Mouse (Mus musculus): Measurements from ENCODE around the gene Lix1. TPM values are rescaled to one million over a fixed set of nuclear protein-coding genes. Genes with fewer than 3 reads are reported as not detected.

The Lix1 gene
- 0.14 and 0.25 TPM in 2 replicates for polyA plus RNA-seq (2015; fragmentation: Nextera tagmentation; extraction: Ambion mirVana)

DNA sequence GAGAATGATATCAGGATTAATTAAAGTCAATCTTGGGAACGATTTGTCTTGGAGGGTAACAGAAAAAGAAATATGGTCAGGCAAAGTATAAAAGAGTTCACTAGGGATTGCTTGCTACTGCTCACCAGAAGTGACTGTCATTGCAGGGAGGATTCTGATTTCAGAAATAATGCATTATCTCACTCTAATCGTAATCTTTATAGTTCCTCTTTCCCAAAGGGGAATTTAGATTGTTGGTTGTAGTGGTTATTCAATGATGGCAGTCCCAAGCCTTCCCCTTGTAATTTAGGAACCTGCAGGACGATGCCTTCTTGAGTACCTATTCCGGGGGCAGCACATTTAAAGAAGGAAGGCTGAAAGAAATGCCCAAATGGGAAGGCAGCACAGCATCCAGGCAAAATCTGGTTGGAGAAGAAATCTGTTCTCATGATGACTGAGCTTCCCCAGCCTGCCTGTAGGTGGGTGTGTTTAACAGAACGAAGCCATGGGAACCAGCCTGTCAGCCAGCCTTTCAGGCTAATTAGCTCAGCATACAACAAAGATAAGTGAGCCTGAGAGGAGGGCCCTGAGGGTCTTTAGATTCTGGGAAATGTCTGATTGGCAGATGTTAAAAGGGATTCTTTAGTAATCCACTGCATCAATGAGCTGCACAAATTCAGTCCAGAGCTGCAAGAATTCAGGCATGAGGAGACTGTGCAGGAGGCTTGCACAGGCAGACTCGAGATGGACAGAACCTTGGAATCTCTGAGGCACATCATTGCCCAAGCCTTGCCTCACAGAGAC lies at the start of gene Lix1:
Gene Lix1 (plus strand): TSS at position 451 of the 783 bp plus-strand sequence.
- no peak within 1 kb of the TSS for H3K4me2 ChIP-seq (ENCODE audit: low read depth, low read length)

DNA sequence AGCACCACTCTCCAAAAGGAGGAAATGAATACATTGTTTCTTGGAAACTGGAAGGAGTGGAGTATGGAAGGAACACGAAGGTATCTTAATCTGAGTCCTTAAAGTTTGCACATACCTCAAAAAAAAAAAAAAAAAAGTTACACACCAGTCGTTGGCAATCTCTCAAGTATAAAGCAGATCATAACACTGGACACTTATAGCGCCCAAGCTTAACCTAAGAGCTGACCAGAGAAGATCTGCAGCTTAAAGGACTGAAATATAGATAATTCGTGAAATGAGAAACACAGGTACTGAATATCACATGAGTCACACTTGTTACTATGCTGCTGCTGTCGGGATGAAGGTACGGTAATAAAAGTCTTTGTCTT lies 28.9 kb upstream of the Lix1 start:
- H3K27ac ChIP-seq (ENCODE audit: low read depth) = peak overlapping the region; percentile 88
- ATAC-seq = peak; percentile 3; the same call in 1 of the 2 replicates
- peaks cover 7% of the 10 kb centered on the region for H3K36me3 ChIP-seq (replicated peaks; ENCODE audit: insufficient read depth, low read length)
- peak overlapping the region; percentile 64 for H3K4me3 ChIP-seq (ENCODE audit: low read depth, low read length)
- peaks cover 14% of the 10 kb centered on the region for H3K4me1 ChIP-seq (ENCODE audit: insufficient read depth)
- TF ChIP-seq EP300 (IDR thresholded peaks at IDR 0.05; ENCODE audit: low read depth) (no peak), CTCF (IDR thresholded peaks at IDR 0.05; ENCODE audit: low read depth) (no peak)
- DNase-seq = no peak
- H3K4me2 ChIP-seq (ENCODE audit: low read depth, low read length) = peak overlapping the region; percentile 74
- no peaks in the 10 kb centered on the region for H3K27me3 ChIP-seq (ENCODE audit: insufficient read depth, low read length)
- no peaks in the 10 kb centered on the region for H3K9me3 ChIP-seq (ENCODE audit: low read length)
- peak overlapping the region; percentile 71 for H3K9ac ChIP-seq (replicated peaks)
- 3% methylated on average over 6 of the region's 6 CpGs for WGBS (ENCODE audit: insufficient replicate concordance)

More for the DNA sequence above, at the start of gene Lix1:
- no peak within 1 kb of the TSS for H3K4me3 ChIP-seq (ENCODE audit: low read depth, low read length)
- H3K27ac ChIP-seq (ENCODE audit: low read depth) = no peak within 1 kb of the TSS
- no peaks in the 10 kb centered on the region for H3K9me3 ChIP-seq (ENCODE audit: low read length)
- no peak for DNase-seq
- TF ChIP-seq CTCF (IDR thresholded peaks at IDR 0.05; ENCODE audit: low read depth) (peak; percentile 49), EP300 (IDR thresholded peaks at IDR 0.05; ENCODE audit: low read depth) (no peak)
- no peaks in the 10 kb centered on the region for H3K27me3 ChIP-seq (ENCODE audit: insufficient read depth, low read length)
- no peaks in the 10 kb centered on the region for H3K36me3 ChIP-seq (replicated peaks; ENCODE audit: insufficient read depth, low read length)
- no peaks in the 10 kb centered on the region for H3K4me1 ChIP-seq (ENCODE audit: insufficient read depth)
- WGBS (ENCODE audit: insufficient replicate concordance) = 31% methylated on average over 6 of the region's 6 CpGs
- no peak within 1 kb of the TSS for H3K9ac ChIP-seq (replicated peaks)
- ATAC-seq = no peak

DNA sequence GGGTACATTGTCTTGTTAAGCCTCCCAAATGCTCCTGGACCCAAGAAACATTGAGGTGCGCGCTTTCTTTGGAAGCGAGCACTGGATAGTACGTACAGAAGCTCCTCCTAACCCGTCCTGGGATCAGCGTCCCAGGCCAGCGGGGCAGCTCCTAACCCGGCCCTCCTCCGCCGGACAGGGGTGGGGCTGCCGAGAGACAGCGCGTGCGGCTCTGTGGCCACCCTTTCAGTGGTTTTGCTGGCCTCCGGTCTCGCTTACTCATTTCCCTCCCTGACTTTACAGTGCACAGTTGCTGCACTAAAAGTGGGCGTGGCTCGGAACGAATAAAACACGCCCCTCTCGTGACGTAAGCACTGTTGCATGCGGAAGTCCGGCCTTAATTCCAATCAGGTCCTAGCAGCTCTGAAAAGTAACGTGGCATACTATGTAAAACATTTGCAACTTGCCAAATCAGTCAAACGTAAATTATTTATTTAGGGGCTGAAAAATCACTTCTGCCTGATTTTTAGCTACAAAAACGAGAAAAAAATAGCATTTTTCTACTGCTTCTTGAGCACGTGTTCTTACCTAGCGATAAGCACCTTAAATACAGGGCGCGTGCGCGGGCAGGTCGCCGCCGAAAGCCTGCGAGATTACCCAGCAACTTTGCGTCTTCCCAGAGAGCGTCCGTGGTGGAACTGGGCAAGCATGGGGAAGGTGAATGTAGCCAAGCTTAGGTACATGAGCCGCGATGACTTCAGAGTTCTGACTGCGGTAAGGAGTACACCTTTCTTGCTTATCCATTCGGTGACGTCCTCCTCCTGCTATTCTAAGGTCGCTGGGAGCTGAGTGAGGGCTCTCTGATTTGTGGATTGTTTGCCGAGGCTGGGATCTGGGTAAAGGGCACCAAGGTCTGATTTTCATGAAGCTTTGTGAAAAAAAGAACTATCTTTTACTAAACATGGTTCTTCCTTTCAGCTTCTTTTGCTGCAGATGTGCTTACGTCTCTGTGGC lies 28.3 kb upstream of the Lix1 start, which contains the start of gene Riok2:
Gene Riok2 (plus strand): TSS at position 392 of the 993 bp plus-strand sequence.
- ATAC-seq (peak; percentile 95), DNase-seq (peak; percentile 96)
- Histone ChIP-seq H3K36me3 (replicated peaks; ENCODE audit: insufficient read depth, low read length) (peaks cover 7% of the 10 kb centered on the region), H3K4me2 (ENCODE audit: low read depth, low read length) (peak within 1 kb of the TSS; percentile 74), H3K9me3 (ENCODE audit: low read length) (no peaks in the 10 kb centered on the region), H3K9ac (replicated peaks) (peak within 1 kb of the TSS; percentile 71), H3K27me3 (ENCODE audit: insufficient read depth, low read length) (no peaks in the 10 kb centered on the region), H3K27ac (ENCODE audit: low read depth) (peak within 1 kb of the TSS; percentile 88), H3K4me1 (ENCODE audit: insufficient read depth) (peaks cover 14% of the 10 kb centered on the region), H3K4me3 (ENCODE audit: low read depth, low read length) (peak within 1 kb of the TSS; percentile 64)
- no peak for TF ChIP-seq CTCF (IDR thresholded peaks at IDR 0.05; ENCODE audit: low read depth)
- TF ChIP-seq EP300 (IDR thresholded peaks at IDR 0.05; ENCODE audit: low read depth) = peak; percentile 99
- under 1% methylated on average over 48 of the region's 48 CpGs for WGBS (ENCODE audit: insufficient replicate concordance)

DNA sequence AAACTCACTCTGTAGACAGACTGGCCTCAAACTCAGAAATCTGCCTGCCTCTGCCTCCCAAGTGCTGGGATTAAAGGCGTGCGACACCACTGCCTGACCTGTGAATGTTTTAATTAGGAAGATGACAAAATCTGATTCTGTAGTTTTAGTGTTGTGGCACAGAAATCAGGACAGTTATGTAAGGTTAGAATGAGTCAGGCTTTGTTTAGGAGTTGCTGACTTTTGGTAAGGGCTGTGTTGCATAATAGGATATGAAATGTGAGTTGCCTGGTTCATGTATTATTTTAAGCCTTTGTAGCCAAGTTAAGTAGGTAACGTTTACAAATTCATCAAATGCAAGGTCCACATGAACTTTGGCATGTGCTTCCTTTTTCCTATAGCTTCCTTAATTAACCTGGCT lies 26.9 kb upstream of the Lix1 start:
- Histone ChIP-seq H3K4me3 (ENCODE audit: low read depth, low read length) (peak overlapping the region; percentile 64), H3K36me3 (replicated peaks; ENCODE audit: insufficient read depth, low read length) (peaks cover 11% of the 10 kb centered on the region), H3K4me2 (ENCODE audit: low read depth, low read length) (peak overlapping the region; percentile 74), H3K9ac (replicated peaks) (peak overlapping the region; percentile 71), H3K9me3 (ENCODE audit: low read length) (no peaks in the 10 kb centered on the region), H3K27me3 (ENCODE audit: insufficient read depth, low read length) (no peaks in the 10 kb centered on the region), H3K4me1 (ENCODE audit: insufficient read depth) (peaks cover 14% of the 10 kb centered on the region), H3K27ac (ENCODE audit: low read depth) (no peak overlapping the region)
- TF ChIP-seq EP300 (IDR thresholded peaks at IDR 0.05; ENCODE audit: low read depth) = no peak
- no peak for TF ChIP-seq CTCF (IDR thresholded peaks at IDR 0.05; ENCODE audit: low read depth)
- no peak for ATAC-seq
- 59% methylated on average over 3 of the region's 3 CpGs for WGBS (ENCODE audit: insufficient replicate concordance)
- DNase-seq = no peak

DNA sequence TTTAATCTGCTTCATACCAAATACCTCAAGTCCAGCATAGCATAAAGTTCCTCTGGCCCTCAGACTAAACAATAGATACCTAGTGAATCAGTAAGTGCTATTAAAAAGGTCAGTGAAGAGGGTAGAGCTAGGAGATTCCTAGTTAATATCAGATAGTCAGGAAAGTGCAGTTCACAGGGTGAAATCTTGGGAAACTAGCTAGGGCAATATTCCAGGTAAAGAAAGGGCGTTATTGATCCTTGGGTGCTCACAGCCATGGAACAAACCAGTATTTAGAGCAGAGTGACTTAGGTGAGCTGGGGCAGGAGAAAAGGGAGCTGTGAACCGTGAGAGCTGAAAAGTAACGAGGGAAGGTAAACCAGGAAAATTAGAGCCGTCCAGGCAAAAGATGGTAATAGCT lies 18.8 kb upstream of the Lix1 start:
- no peak for TF ChIP-seq CTCF (IDR thresholded peaks at IDR 0.05; ENCODE audit: low read depth)
- no peak for TF ChIP-seq EP300 (IDR thresholded peaks at IDR 0.05; ENCODE audit: low read depth)
- ATAC-seq (peak; percentile 80), DNase-seq (no peak)
- H3K9me3 ChIP-seq (ENCODE audit: low read length) = no peaks in the 10 kb centered on the region
- no peaks in the 10 kb centered on the region for H3K4me1 ChIP-seq (ENCODE audit: insufficient read depth)
- H3K36me3 ChIP-seq (replicated peaks; ENCODE audit: insufficient read depth, low read length) = peaks cover 38% of the 10 kb centered on the region
- no peaks in the 10 kb centered on the region for H3K27me3 ChIP-seq (ENCODE audit: insufficient read depth, low read length)
- H3K4me2 ChIP-seq (ENCODE audit: low read depth, low read length) = no peak overlapping the region
- no peak overlapping the region for H3K4me3 ChIP-seq (ENCODE audit: low read depth, low read length)
- WGBS (ENCODE audit: insufficient replicate concordance) = 81% methylated on average over 4 of the region's 4 CpGs
- no peak overlapping the region for H3K9ac ChIP-seq (replicated peaks)
- 0 out of 2 replicates have a peak overlapping the region, but pooled peaks have one; percentile 16 for H3K27ac ChIP-seq (ENCODE audit: low read depth)

DNA sequence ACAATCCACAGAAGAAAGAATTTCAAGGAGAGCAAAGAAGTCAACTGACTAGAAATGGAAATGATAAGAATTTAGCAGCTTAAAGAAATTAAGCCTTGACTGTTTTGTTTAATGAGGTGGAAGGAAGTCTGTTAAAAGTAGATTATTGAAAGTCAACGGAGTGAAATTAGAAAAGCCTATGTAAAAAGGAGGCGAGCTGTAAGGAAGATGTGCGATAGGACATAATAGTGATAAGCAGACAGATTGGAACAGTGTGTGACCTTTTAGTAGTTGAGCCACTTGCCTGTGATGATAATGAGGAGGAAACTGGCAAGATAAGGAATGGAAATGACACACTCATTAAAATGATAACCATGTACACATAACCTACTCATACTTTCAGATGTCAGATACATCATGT lies 18.0 kb upstream of the Lix1 start:
- no peak for ATAC-seq
- Histone ChIP-seq H3K36me3 (replicated peaks; ENCODE audit: insufficient read depth, low read length) (peaks cover 42% of the 10 kb centered on the region), H3K4me1 (ENCODE audit: insufficient read depth) (no peaks in the 10 kb centered on the region)

More for the DNA sequence above, 18.0 kb upstream of the Lix1 start:
- no peak overlapping the region for H3K4me2 ChIP-seq (ENCODE audit: low read depth, low read length)
- TF ChIP-seq CTCF (IDR thresholded peaks at IDR 0.05; ENCODE audit: low read depth) = no peak
- no peak for TF ChIP-seq EP300 (IDR thresholded peaks at IDR 0.05; ENCODE audit: low read depth)
- DNase-seq = no peak
- no peak overlapping the region for H3K27ac ChIP-seq (ENCODE audit: low read depth)
- 48% methylated on average over 3 of the region's 3 CpGs for WGBS (ENCODE audit: insufficient replicate concordance)
- no peaks in the 10 kb centered on the region for H3K9me3 ChIP-seq (ENCODE audit: low read length)
- no peaks in the 10 kb centered on the region for H3K27me3 ChIP-seq (ENCODE audit: insufficient read depth, low read length)
- no peak overlapping the region for H3K9ac ChIP-seq (replicated peaks)
- H3K4me3 ChIP-seq (ENCODE audit: low read depth, low read length) = no peak overlapping the region

Data from liver, postnatal 0 days (tissue).